Mouse (Mus musculus): ENCODE measurements around the gene Gas2l2.

The Gas2l2 gene

DNA sequence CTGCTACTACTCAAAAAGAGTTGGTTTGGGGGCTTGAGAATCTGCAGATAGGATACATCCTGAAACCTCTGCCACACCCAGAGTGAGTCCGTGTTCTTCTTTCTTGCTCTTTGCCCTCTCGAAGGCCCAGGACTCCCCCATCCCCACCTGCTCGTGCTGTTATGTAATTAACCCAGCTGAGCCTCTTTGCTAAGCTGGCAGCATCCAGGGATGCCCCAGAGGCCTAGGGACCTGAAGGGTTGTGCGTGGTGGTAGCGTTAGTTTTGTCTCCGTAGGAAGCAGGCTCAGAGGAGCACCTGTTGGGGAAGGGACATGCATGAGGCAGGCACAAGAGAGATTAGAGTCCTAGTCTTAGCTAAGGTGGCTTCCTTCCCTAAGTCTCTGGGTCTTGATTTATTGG lies 18.7 kb downstream of the Gas2l2 start:
- in situ Hi-C loops (cut with MboI; ENCODE audit: low pct_unique_long_range_greater_than_20kb in 1 of 2, low sequenced_read_pairs in 2 of 2, unreplicated experiment in 1 of 2) = loop anchor here in 1 of 2 experiments (25.0 kb wide), 1 partner anchor 473 kb away; no protein-coding TSS in a partner anchor

DNA sequence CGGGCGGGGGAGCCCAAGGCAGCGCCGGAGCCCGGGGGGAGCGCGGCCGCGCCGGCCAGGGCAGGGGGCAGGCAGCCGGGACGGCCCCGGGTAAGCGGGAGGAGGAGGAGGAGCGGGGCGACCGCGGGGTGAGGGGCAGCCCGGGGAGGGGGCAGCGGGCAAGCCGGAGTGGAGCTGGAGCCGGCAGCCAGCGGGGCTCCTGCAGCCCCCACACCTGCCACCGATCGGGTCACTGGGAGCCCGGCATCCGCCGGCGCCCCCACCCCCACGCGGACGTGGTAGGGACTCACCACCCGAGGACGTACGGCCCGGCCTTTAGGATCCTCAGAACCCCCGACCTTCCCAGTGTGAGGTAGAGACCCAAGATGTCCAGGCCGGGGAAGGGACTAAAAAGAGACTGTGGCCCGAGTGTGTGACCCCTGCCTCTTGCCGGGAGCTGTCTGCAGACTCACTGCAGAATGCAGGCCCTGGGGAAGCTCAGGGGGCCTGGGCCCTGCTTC lies 19.4 kb downstream of the Gas2l2 start:
- in situ Hi-C loops (cut with MboI; ENCODE audit: low pct_unique_long_range_greater_than_20kb in 1 of 2, low sequenced_read_pairs in 2 of 2, unreplicated experiment in 1 of 2) = loop anchor here in 1 of 2 experiments (25.0 kb wide), 1 partner anchor 473 kb away; no protein-coding TSS in a partner anchor

DNA sequence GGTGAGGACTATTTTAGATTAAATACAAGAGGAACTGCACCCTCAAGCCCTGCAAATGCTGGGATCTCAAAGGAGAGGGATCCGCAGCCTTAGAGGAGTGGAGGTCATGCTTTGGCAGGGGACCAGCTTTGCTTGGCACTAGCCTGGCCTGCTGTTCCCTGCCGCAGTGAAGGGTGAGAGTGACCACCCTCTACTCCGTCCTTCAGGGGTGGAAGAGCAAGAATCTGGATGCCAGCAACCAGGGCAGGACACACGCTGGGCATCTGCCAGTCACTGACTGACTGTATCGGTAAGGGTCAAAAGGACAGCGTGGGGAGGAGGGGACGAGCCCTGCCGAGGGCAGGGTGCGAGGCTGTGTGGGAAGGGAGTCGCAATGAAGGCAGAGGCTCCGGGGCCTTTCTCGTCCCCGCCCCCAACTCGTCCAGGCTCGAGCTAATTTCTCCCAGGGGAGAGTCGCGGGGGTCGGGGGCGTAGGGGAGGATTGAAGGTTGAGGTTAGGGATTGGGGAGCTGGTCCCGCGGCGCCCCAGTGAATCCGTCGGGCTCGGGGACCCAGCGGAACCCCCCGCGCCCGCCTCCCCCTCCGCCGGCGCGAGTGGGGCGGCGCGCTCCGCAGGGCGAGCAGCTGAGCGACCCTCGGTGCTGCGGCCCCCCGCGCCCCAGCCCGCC lies 20.0 kb downstream of the Gas2l2 start, which contains the start of gene Rasl10b:
Gene Rasl10b, plus strand, starts transcription at position 51 of the 668 bp plus-strand sequence.
- in situ Hi-C loops (cut with MboI; ENCODE audit: low pct_unique_long_range_greater_than_20kb in 1 of 2, low sequenced_read_pairs in 2 of 2, unreplicated experiment in 1 of 2) = loop anchor here in 1 of 2 experiments (25.0 kb wide), 1 partner anchor 472 kb away; no protein-coding TSS in a partner anchor

DNA sequence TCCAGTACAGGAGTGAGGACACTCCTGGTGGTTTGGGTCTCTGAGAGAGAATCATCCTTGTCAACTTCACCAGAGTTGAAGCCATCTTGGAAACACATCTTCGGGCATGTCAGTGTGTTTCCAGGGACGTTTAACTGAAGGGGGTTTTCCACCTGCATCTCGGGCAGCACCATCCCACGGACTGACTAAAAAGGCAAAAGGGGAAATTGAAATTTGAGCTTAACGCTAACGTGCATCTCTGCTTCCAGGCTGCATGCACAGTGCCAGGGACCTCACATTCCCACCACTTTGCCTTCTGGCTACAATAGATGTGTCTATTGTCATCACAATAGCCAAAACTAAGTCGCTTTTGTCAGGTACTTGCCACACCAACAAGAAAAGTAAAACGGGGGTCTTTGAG lies 21.0 kb downstream of the Gas2l2 start:
- in situ Hi-C loops (cut with MboI; ENCODE audit: low pct_unique_long_range_greater_than_20kb in 1 of 2, low sequenced_read_pairs in 2 of 2, unreplicated experiment in 1 of 2) = loop anchor here in 1 of 2 experiments (25.0 kb wide), 1 partner anchor 471 kb away; no protein-coding TSS in a partner anchor

DNA sequence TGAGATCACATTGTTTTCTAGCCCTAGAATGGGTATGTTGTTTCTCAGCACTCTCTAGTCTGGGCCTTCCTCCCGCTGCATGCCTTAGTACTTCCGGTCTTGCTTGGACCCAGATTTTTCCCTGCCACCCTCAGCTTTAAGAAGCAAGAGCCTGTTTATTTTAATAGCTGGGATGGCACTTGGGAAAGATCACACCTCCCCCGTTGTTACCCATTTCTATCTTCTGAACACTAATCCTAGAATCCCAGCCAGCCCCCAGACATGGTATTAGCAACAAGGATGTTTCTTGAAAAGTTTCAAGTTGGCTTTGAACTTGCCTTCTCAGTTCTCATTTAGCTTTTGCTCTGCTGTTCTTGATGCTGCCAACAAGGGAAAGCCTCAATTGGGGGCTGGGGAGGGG lies 22.9 kb downstream of the Gas2l2 start:
- in situ Hi-C loops (cut with MboI; ENCODE audit: low pct_unique_long_range_greater_than_20kb in 1 of 2, low sequenced_read_pairs in 2 of 2, unreplicated experiment in 1 of 2) = loop anchor here in 1 of 2 experiments (25.0 kb wide), 1 partner anchor 469 kb away; no protein-coding TSS in a partner anchor

DNA sequence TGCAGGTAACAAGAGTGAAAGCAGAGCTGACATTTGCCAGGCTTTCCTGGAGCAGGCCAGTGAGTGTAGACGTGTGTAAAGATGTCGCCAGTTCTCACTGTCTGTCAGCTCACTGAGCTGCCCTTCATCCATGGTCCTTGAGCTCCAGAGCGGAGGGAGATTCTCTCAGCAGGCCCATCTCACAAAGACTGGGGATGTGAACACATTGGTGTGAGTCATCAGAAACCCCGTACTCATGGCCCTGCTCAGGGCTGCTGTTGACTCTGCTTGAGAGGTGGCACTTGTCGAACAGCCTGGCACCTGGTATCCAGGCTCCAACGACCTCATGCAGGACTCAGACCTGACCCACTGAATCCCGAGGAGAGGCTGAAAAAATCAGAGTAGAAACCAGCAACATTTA lies 25.5 kb downstream of the Gas2l2 start:
- in situ Hi-C loops (cut with MboI; ENCODE audit: low pct_unique_long_range_greater_than_20kb in 1 of 2, low sequenced_read_pairs in 2 of 2, unreplicated experiment in 1 of 2) = loop anchor here in 1 of 2 experiments (25.0 kb wide), 1 partner anchor 466 kb away; no protein-coding TSS in a partner anchor

DNA sequence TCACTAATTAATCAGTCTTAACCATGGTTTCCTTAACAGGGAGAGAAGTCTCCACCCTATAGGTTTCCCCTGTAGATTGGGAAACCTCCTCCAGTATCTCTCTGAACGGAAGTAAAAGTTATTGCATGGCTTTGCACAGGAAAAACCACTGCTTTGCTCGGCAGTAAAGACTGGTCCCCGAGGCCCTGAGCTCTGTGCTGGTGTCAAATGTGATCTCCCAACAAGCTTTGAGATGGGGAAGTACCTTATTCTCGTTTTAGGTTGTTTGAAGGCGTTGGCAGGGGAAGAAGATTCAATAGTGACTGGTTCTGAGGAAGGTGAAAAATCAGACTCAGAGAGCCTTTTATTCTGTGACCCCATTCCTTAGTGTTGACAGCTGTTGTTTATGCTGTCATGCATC lies 30.5 kb downstream of the Gas2l2 start:
- in situ Hi-C loops (cut with MboI; ENCODE audit: low pct_unique_long_range_greater_than_20kb in 1 of 2, low sequenced_read_pairs in 2 of 2, unreplicated experiment in 1 of 2) = no loop called here

DNA sequence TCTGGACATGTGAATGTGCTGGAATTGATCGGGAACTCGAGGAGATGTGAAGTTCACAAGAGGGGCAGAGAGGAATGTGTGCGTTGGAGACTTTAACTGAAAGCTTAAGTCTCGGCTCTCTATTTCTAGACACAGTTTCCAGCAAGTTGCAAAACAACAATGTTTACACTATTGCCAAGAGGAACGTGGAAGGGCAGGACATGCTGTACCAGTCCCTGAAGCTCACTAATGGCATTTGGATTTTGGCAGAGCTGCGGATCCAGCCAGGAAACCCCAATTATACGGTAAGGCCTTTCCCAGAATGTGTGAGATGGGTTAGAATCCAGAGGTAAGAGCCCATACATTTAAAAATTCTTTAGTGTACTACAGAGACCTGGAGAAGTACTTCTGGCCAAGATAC lies 31.6 kb downstream of the Gas2l2 start:
- in situ Hi-C loops (cut with MboI; ENCODE audit: low pct_unique_long_range_greater_than_20kb in 1 of 2, low sequenced_read_pairs in 2 of 2, unreplicated experiment in 1 of 2) = no loop called here

DNA sequence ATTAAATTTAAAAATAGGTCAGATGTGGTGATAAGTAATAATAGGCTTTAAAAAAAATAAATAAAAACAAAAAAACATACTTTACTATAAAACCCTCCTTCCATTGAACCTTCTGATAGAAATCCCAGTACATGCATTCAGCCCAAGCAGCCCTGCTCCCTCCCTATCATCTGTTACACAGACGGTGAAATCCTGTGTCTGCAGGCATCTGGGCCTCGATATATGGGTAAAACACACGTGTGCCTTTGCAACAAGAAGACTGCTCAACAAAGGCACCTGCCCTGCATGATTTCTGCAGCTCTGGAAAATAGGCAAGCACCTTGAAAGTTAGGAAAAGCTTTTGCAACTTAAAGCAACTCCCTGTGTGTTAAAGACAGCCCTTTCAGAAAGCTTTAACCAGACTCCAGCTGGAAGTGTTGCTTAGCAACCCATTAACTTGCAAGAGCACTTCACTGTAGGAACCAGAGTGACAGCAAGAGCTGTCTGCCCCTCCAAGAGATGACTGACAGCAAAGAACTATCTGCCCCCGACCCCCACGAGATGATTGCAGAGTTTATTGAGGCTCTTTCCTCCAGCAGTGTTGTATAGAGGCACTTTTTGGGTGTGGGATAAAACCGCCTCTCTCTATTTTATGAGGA lies 34.3 kb downstream of the Gas2l2 start:
- in situ Hi-C loops (cut with MboI; ENCODE audit: low pct_unique_long_range_greater_than_20kb in 1 of 2, low sequenced_read_pairs in 2 of 2, unreplicated experiment in 1 of 2) = no loop called here

DNA sequence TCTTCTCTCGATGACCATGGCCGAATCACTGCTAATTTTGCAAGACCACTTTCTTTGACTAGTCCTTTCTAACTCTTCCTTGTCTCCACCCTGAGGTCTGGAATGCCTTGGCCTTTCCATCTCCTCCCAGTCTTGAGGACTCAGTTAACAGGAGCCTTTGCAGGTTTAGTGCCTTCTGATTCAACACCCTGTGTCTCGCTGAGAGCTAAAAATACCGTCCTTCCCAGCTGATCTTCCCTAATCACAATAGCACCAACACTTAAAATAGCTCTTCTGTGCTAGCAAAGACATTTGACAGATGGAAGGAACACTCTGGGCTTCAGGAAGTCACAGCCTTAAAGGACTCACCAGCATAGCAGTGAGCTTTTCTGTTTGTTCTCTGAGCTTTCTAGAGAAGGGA lies 36.2 kb downstream of the Gas2l2 start:
- in situ Hi-C loops (cut with MboI; ENCODE audit: low pct_unique_long_range_greater_than_20kb in 1 of 2, low sequenced_read_pairs in 2 of 2, unreplicated experiment in 1 of 2) = no loop called here

DNA sequence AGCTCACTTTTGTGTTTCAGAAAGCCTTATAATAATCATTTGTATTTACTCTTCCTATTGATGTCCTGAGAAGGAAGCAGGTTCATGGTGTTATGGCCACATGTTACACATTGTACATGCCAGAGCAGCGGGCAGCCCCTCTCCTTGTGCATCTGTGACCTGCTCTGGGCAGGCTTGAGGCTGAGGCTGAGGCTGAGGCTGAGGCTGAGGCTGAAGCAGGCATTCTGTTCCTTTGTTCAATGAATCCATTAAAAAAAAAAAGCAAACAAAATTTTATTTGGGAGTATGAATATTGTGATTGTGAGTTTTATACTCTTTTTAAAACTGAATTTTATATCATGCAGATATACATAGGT lies 45.7 kb downstream of the Gas2l2 start:
- in situ Hi-C loops (cut with MboI; ENCODE audit: low pct_unique_long_range_greater_than_20kb in 1 of 2, low sequenced_read_pairs in 2 of 2, unreplicated experiment in 1 of 2) = no loop called here

DNA sequence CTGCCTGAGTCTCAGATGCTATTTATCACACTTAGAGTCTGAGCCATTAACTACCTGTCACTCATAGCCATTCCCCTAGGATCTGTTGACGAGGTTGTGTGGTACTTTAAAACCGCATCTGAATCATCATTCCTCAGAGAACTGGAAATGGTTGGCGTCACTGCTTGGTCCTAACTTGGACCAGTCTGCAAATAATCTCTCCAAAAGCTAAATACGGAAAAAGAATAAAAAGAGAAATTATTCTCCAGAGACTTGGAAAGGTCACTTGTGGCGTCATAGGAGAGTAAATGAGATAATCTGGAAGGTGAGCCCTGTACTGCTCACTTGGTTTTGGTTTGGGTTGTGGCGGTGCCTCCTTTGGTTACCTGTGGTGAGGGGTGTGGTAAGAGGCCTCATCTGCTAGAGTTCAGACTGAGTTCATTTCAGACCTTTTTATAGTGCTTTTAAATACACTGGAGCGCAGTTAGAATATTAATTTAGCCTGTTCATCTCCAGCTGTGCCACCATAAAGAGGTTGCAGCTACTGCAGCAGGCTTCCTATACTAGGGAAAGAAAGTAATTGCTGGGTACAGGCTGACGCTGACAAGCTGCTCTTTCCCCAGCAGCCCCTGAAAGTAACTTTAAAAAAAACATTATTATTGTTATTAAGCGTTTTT lies 46.3 kb downstream of the Gas2l2 start:
- in situ Hi-C loops (cut with MboI; ENCODE audit: low pct_unique_long_range_greater_than_20kb in 1 of 2, low sequenced_read_pairs in 2 of 2, unreplicated experiment in 1 of 2) = no loop called here

DNA sequence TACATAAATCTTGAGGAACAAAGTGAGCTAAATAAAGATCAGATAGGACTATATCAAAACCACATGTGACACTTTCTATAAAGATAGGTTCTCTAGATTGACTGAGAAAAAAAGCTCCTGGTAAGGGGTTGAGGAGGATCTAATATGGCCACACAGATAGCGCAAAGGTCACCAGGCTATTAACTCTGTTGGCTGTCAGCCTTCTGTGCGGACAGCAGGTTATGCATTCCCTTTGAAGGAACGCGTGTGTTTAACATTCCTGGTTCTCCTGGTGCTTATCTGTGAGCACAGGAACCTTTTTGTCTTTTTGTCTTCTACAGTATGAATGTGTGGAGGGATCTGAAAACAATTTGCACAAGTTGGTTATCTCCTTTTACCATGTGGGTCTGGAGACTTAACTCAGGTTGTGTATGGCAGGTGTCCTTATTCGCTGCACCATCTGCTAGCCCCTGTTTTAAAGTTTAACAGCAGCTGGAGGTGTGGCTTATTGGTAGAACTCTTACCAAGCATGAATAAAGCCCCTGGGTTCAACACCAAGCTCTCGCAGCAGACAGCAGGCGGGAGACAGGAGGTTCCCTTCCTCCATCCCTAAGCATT lies 49.4 kb downstream of the Gas2l2 start:
- in situ Hi-C loops (cut with MboI; ENCODE audit: low pct_unique_long_range_greater_than_20kb in 1 of 2, low sequenced_read_pairs in 2 of 2, unreplicated experiment in 1 of 2) = no loop called here
